Mouse (Mus musculus): ENCODE results near the gene Nadk2.

Gene Nadk2

GRCm38 (mm10) chr15:9087895-9088682 lies 17.0 kb downstream of the Nadk2 start:
- in situ Hi-C loops (cut with MseI, MboI), result no loop called here

DNA sequence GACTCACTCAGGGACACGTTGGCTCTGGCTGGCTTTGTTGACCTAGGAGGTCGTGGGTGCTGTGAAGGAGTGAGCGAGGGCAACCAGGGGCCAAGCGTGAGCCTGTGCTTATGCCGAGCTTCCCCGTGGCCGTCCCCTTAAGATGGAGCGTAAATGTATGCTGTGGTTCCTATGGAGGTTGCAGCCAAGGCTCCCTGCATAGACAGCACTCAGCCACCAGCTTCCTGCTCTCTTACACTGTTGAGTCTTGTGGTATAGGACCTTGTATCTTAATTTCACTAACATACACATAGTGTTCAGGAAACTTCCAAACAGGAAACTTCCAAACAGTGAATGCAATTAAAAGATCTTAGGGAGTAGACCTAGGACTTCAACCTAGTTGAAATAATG lies 17.6 kb downstream of the Nadk2 start:
- in situ Hi-C loops (cut with MseI, MboI), result no loop called here

DNA sequence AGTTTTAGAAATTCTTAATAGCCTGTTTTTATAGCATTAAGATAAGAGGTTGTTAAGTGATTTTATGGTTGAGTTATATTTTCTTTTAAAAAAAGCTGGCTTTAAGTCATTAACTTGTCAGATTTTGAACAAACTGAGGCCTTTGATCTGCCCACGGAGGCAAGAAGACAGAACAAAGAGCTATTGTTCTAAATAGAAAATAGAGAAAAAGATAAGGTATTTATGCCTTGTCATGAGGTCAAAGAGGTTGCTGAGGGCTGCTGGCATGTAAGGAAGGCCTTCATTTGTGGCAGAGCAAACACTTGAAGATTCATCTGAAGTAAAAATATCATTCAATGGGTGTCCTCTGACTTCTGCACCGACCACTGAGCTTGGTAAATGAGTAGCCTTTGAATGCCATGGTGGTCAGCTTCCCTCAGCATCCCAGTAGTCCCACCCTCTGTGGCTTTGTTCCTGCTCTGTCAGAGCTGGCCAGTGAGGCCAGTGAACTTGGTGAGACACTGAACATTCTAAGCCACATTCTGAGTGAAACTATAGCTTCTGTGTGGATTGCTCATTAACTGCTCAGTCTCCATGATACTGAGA lies 18.2 kb downstream of the Nadk2 start:
- in situ Hi-C loops (cut with MseI, MboI), result no loop called here

DNA sequence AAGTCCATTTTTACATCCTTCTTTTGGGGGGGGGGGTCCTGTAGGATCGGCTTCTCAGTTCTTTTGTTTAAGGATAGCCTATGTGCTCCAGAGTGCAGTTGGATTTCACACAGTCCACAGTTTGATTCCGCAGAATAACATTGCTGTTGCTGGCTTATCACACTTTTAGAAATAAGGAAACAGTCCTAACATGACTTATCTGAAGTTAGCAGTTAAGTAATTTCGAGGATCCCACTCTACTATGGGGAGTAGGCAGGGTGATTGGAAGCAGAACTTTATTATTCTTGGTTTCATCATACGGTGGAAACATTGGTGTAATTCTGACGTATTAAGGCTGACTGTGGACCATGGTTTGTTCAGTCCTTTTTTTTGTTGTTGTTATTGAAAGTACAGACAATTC lies 19.6 kb downstream of the Nadk2 start:
- in situ Hi-C loops (cut with MseI, MboI), result no loop called here

GRCm38 (mm10) chr15:9093598-9094365 lies 22.7 kb downstream of the Nadk2 start:
- in situ Hi-C loops (cut with MseI, MboI), result no loop called here

DNA sequence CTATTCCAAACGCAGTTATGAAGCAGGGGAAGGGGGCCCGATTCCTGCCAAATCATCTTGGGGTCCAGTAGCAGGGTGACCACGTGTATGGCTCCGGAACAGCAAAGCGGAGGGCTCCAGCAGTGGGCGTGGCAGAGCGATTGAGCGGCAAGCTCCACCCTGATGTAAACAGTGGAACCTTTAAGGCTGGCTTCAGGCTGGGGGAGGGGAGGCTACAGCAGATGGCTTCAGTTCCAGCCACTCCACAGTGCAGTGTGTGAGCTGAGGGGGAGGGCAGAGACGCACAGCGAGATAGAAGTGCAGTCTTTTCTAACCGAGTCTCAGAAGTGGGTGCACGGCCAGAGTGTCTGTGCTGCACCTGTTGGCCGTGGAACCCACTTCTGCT lies 23.3 kb downstream of the Nadk2 start:
- in situ Hi-C loops (cut with MseI, MboI), result no loop called here

GRCm38 (mm10) chr15:9096865-9097264 lies 25.8 kb downstream of the Nadk2 start:
- in situ Hi-C loops (cut with MseI, MboI), result no loop called here

DNA sequence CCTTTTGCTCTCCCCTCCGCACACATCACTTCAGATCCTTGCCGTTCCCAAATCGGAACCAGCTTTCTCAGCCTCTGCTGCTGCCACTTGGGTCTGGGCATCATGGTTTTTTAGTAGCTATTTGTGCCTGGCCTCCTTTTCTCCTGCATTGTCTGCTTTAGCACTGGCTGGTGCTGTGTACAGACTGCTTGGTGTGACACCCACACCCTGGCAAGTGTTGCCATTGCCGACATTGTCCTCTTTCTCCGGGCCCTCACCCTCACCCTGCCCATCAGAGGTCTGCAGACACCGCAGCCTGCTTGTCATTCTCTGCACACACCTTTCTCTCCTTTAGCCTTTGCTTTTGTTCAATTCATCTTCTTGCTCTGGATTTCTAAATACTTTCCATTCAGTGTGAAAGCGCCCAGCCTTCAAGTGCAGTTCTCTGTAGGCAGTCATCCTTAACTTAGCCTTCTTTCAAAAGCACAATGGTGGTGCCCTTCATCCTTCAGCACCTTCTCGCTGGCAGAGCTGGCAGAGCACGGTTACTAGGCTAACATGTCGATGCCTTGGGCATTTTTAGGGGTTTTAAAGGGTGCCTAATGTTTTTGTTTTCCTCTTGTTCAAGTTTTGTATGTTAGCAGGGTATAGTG lies 29.5 kb downstream of the Nadk2 start:
- in situ Hi-C loops (cut with MseI, MboI), result no loop called here

DNA sequence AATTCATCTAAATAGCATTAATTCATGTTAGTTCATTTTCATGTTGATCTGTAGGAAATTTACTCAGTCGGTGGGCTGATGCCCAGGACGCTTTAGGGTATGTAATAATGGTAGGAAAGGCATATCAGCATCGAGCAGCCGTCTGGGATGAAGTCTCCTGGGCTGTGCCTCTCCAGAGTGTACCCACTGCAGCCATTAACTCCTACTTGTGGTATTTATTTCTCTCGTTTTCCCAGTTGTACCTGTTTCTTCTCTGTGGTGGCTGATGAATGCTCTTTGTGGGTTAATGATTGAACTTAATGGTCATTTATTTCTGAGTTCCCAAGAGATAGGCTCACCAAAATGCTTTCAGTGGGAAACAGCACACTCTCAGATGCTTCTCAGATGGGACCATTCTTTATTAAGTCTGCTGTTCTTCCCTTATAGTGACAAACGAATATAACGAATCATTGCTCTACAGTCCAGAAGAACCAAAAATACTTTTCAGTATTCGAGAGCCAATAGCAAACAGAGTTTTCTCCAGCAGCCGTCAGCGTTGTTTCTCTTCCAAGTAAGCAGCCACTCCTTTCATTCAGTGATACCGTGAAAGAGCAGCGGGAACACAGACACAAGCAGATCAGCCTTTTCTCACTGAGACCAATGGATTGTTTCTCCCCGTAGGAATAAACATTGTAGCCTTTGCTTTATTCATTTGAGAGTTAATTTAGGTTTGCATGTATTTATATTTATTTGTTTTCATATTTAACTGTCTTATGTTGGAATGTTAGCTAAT lies 35.4 kb downstream of the Nadk2 start:
- in situ Hi-C loops (cut with MseI, MboI), result no loop called here

- in situ Hi-C loops (cut with MseI, MboI), result no loop called here
These were observed 39.7 kb downstream of the Nadk2 start for GRCm38 (mm10) chr15:9110526-9111347.

- in situ Hi-C loops (cut with MseI, MboI), result no loop called here
These were observed 40.6 kb downstream of the Nadk2 start for GRCm38 (mm10) chr15:9111648-9112047.

- in situ Hi-C loops (cut with MseI, MboI), result no loop called here
These were observed 42.5 kb downstream of the Nadk2 start for GRCm38 (mm10) chr15:9113556-9113955.

DNA sequence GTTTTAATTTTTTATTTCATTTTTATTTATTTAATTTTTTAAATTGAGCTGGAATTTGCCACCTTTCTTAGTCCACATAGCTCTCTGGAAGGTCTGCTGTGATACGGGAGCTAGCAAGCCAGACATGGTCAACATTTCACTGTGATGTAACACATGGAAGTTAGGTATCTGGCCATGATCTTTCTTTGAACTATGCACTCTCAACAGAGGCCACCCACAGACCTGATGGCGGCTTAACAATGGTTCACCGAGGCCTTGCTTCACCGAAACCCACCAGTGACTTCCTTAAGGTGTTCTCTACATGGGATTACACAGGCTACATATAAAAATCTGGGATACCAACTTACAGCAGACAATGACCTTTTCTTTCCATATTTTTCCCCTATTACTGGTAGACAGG lies 43.1 kb downstream of the Nadk2 start:
- in situ Hi-C loops (cut with MseI, MboI), result no loop called here

DNA sequence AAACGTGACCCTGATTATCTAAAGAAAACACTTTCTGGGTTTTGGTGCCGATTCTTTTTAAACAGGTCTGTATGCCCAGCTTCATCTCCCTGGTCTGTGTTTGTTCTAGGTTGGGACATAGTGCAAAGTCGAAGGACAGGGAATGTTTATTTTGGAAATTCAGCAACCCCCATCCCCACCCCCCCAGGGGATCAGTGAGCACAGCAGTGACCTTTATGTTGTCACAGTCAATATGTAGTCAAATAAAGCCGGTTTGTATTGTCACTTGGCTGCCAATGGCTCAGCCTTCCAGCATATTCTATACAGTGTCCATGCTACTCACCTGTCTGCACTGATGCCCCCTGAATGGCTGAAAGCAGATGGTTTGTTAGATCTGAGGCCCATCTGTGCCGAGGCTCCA lies 43.5 kb downstream of the Nadk2 start:
- in situ Hi-C loops (cut with MseI, MboI), result no loop called here

- in situ Hi-C loops (cut with MseI, MboI), result no loop called here
These were observed 47.8 kb downstream of the Nadk2 start for GRCm38 (mm10) chr15:9118852-9119251.

GRCm38 (mm10) chr15:9120081-9120480 lies 49.0 kb downstream of the Nadk2 start:
- in situ Hi-C loops (cut with MseI, MboI), result no loop called here

DNA sequence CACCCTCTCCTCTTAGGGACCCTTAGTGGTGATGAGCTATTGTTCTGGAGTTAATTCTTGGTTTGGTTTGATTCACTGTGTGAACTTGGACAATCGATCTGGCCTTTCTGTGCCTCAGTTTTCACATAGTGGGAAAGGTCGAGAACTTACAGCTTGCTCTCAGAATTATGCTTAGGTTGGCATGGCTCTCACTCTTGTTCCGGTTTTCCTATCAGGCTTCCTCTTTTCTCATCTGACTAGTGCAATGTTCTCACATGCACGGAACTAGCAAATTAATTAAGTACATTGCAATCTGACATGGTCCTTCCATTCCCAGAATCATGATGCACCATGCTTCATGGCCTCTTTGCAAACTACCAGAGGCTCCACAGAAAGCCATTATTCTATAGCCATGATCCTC lies 51.9 kb downstream of the Nadk2 start:
- in situ Hi-C loops (cut with MseI, MboI), result no loop called here

DNA sequence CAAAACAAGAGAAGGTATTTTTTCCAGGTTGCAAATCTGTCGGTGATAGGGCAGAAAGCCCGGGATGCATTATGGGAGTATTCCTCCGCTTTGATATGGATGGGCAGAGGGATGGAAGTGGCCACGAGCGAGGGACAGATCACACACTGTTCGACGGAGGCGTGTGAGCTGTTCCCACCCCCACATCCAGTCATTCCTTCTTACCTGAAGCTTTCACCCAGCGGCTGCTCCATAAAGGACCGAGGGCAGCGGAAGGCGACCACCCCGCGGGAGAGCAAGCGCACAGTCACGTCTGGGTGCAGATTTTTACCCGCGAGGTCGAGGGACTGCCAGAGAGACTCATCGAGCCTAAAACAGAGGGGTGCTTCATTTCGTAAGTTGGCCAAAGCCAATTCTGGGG lies 53.8 kb downstream of the Nadk2 start:
- in situ Hi-C loops (cut with MseI, MboI), result no loop called here

- in situ Hi-C loops (cut with MseI, MboI), result no loop called here
These were observed 56.2 kb downstream of the Nadk2 start for GRCm38 (mm10) chr15:9127051-9127791.
